Comparison of ENCODE assay signal across 8 mouse cellular contexts in the genomic region with DNA sequence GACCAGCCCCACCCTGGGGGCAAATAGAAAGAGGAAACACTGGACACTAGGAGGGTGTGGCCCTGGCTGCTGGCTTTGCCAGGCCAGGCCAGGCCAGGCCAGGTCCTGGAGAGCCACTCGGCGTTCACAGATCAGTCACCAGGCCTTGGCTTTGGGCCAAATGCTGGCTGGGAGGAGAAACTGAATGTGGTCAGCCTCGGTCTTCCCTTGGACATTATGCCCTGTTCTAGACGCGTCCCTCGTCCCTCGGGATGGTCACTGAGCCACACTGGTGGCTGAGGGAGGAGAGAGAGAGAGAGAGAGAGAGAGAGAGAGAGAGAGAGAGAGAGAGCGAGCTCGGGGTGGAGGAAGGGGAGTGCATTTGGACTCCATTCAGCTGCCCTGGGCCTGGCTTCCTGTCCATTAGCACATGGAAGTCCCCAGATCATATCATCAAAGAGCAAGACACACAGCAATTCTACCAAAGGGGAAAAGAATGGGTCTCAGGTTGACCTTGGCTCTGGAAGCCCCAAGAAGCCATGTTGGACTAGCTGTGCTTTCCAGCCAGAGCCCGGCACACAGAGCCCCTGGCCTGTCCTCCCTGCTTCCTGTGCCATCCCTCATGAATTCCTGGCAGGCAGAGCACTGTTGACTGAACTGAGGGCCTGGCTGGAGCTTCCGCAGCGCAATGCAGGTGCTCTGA. TPM values are rescaled to one million over a fixed set of nuclear protein-coding genes. Genes with fewer than 3 reads are reported as not detected.
A peak's percentile ranks its signal among the peaks of the same experiment; 100 is the strongest.
DNase-seq lines count a peak whose midpoint lies in the region; ATAC-seq and TF ChIP-seq lines count a peak whose summit lies in the region.

No protein-coding gene starts in this region.

- no peak overlapping the region for H3K4me2 ChIP-seq in intestine, embryonic 14.5 days (ENCODE audit: low read length)
- no peak overlapping the region for H3K4me2 ChIP-seq in intestine, postnatal 0 days (replicated peaks; ENCODE audit: low read depth)
- H3K4me2 ChIP-seq in kidney, embryonic 14.5 days (replicated peaks; ENCODE audit: low read depth, low read length): no peak overlapping the region
- H3K4me2 ChIP-seq in forebrain, embryonic 16.5 days (ENCODE audit: low read length): no peak overlapping the region

- H3K27me3 ChIP-seq in intestine, embryonic 14.5 days (replicated peaks; ENCODE audit: control insufficient read depth, insufficient read depth, low read length): no peaks in the 10 kb centered on the region
- no peaks in the 10 kb centered on the region for H3K27me3 ChIP-seq in intestine, postnatal 0 days (replicated peaks; ENCODE audit: control insufficient read depth, insufficient read depth, low read length)
- H3K27me3 ChIP-seq in kidney, embryonic 14.5 days (ENCODE audit: control insufficient read depth, insufficient read depth, low read length): no peaks in the 10 kb centered on the region
- no peaks in the 10 kb centered on the region for H3K27me3 ChIP-seq in forebrain, embryonic 16.5 days (replicated peaks; ENCODE audit: control insufficient read depth, insufficient read depth, low read length)

- WGBS in intestine, embryonic 14.5 days: 54% methylated on average over 10 of the region's 12 CpGs
- WGBS in intestine, postnatal 0 days: 52% methylated on average over 12 of the region's 12 CpGs
- 56% methylated on average over 12 of the region's 12 CpGs for WGBS in kidney, embryonic 14.5 days
- 66% methylated on average over 11 of the region's 12 CpGs for WGBS in forebrain, embryonic 16.5 days

- no peak overlapping the region for H3K27ac ChIP-seq in intestine, embryonic 14.5 days (ENCODE audit: low read depth)
- H3K27ac ChIP-seq in intestine, postnatal 0 days (ENCODE audit: low read depth, low read length): no peak overlapping the region
- H3K27ac ChIP-seq in kidney, embryonic 14.5 days (ENCODE audit: low read depth, low read length): peak overlapping the region; percentile 51; the same call in 1 of the 2 replicates
- H3K27ac ChIP-seq in forebrain, embryonic 16.5 days (ENCODE audit: low read length): no peak overlapping the region

- H3K4me1 ChIP-seq in intestine, embryonic 14.5 days (replicated peaks; ENCODE audit: control insufficient read depth, insufficient read depth, low read length): peaks cover 15% of the 10 kb centered on the region
- H3K4me1 ChIP-seq in intestine, postnatal 0 days (replicated peaks; ENCODE audit: control insufficient read depth, insufficient read depth, low read length): no peaks in the 10 kb centered on the region
- peaks cover 9% of the 10 kb centered on the region; the same call in 1 of the 2 replicates for H3K4me1 ChIP-seq in kidney, embryonic 14.5 days (ENCODE audit: control insufficient read depth, insufficient read depth, low read length)
- no peaks in the 10 kb centered on the region for H3K4me1 ChIP-seq in forebrain, embryonic 16.5 days (replicated peaks; ENCODE audit: control insufficient read depth, insufficient read depth, low read length)

- no peak for DNase-seq in intestine, embryonic 14.5 days (ENCODE audit: low spot score)
- peak; percentile 92 to 94 for DNase-seq in adrenal gland, postnatal 36 days
- peak; percentile 99 for DNase-seq in heart, adult 11 months
- DNase-seq in lung, postnatal 25 days (ENCODE audit: low spot score): peak; percentile 89
- DNase-seq in B cell, adult 2 months: no peak

- H3K4me3 ChIP-seq in intestine, embryonic 14.5 days (ENCODE audit: low read depth, low read length): no peak overlapping the region
- no peak overlapping the region for H3K4me3 ChIP-seq in intestine, postnatal 0 days (ENCODE audit: low read depth, low read length)
- H3K4me3 ChIP-seq in kidney, embryonic 14.5 days (ENCODE audit: low read length): no peak overlapping the region
- H3K4me3 ChIP-seq in forebrain, embryonic 16.5 days (replicated peaks; ENCODE audit: low read length): no peak overlapping the region

- no peak for TF ChIP-seq CTCF in intestine, postnatal 0 days (IDR thresholded peaks at IDR 0.05; ENCODE audit: low read depth)

- H3K36me3 ChIP-seq in intestine, embryonic 14.5 days (ENCODE audit: control insufficient read depth, insufficient read depth, low read length): peaks cover 21% of the 10 kb centered on the region
- peaks cover 57% of the 10 kb centered on the region for H3K36me3 ChIP-seq in intestine, postnatal 0 days (ENCODE audit: control insufficient read depth, insufficient read depth)
- H3K36me3 ChIP-seq in kidney, embryonic 14.5 days (ENCODE audit: control insufficient read depth, insufficient read depth, low read length): peaks cover 13% of the 10 kb centered on the region
- no peaks in the 10 kb centered on the region for H3K36me3 ChIP-seq in forebrain, embryonic 16.5 days (ENCODE audit: control insufficient read depth, insufficient read depth)

- no peak overlapping the region for H3K9ac ChIP-seq in intestine, embryonic 14.5 days (ENCODE audit: low read length)
- no peak overlapping the region for H3K9ac ChIP-seq in intestine, postnatal 0 days (ENCODE audit: low read depth, low read length)
- peak overlapping the region; percentile 31; the same call in 1 of the 2 replicates for H3K9ac ChIP-seq in kidney, embryonic 14.5 days (ENCODE audit: low read depth, low read length)
- H3K9ac ChIP-seq in forebrain, embryonic 16.5 days (replicated peaks; ENCODE audit: low read depth, low read length): no peak overlapping the region

- ATAC-seq in intestine, embryonic 14.5 days (replicated peaks; ENCODE audit: low FRiP score, low TSS enrichment, low read depth): 0 out of 2 replicates have a peak, but pooled peaks have one; percentile 6
- no peak for ATAC-seq in intestine, postnatal 0 days
- ATAC-seq in kidney, embryonic 14.5 days (ENCODE audit: low FRiP score, low TSS enrichment): peak; percentile 13; the same call in 1 of the 2 replicates
- no peak for ATAC-seq in forebrain, embryonic 16.5 days

- no peaks in the 10 kb centered on the region for H3K9me3 ChIP-seq in intestine, embryonic 14.5 days (ENCODE audit: control insufficient read depth, low read length)
- no peaks in the 10 kb centered on the region for H3K9me3 ChIP-seq in intestine, postnatal 0 days (ENCODE audit: control insufficient read depth)
- no peaks in the 10 kb centered on the region for H3K9me3 ChIP-seq in kidney, embryonic 14.5 days (ENCODE audit: control insufficient read depth, low read length)
- H3K9me3 ChIP-seq in forebrain, embryonic 16.5 days (ENCODE audit: control insufficient read depth, low read length): no peaks in the 10 kb centered on the region

RNA-seq across cellular contexts. Expression of gene Tgm2, which starts 24.4 kb away (rescaled TPM):
- polyA plus RNA-seq in intestine, embryonic 14.5 days (2014; fragmentation: Nextera tagmentation; extraction: Ambion mirVana): 54.4 and 59.7 TPM in 2 replicates
- polyA plus RNA-seq in intestine, postnatal 0 days (2015; fragmentation: Nextera tagmentation; extraction: Ambion mirVana): 40.0 and 40.4 TPM in 2 replicates
- total RNA-seq in adrenal gland, postnatal 36 days (2021): 10 to 100 TPM; 44.6 to 85.9 TPM
- polyA plus RNA-seq in kidney, embryonic 14.5 days (2014; fragmentation: Nextera tagmentation; extraction: Ambion mirVana): 15.3 and 17.3 TPM in 2 replicates
- 5.0 and 7.5 TPM in 2 replicates for polyA plus RNA-seq in forebrain, embryonic 16.5 days (2015; fragmentation: Nextera tagmentation; extraction: Ambion mirVana)

Comparison
In these comparisons a context has a peak if more than half of its experiments do, and no peak if none do; other contexts are left out.
1. ATAC-seq: peak in intestine, embryonic 14.5 days (single experiment) and kidney, embryonic 14.5 days (single experiment); none in intestine, postnatal 0 days (single experiment) and forebrain, embryonic 16.5 days (single experiment).
2. DNase-seq: peak in adrenal gland, postnatal 36 days (2 of 2), heart, adult 11 months (single experiment) and lung, postnatal 25 days (single experiment); none in intestine, embryonic 14.5 days (single experiment) and B cell, adult 2 months (0 of 2).